Mouse (Mus musculus) CH12.LX (cell line): ENCODE data around the gene Tsnax. TPM values are rescaled to one million over a fixed set of nuclear protein-coding genes. Genes with fewer than 3 reads are reported as not detected.

Experiments
- E2F4 ChIP-seq: IDR thresholded peaks from 2 replicates; pipeline ENCODE4 v1.6.1; 2011; ENCODE audit warnings: low read depth, low read length, improper control_type of control experiment; ENCODE audit not compliant: insufficient replicate concordance
- MAX ChIP-seq: IDR thresholded peaks from 2 replicates; pipeline ENCODE4 v1.6.1; 2011; ENCODE audit warnings: low read length, improper control_type of control experiment
- polyA plus RNA-seq: library from polyadenylated mRNA; unstranded; fragments of >175 nt; gene quantifications from 2 replicates; pipeline ENCODE4 v1.2.1, GENCODE M21; 2012; ENCODE audit warnings: low read depth; ENCODE audit not compliant: insufficient read length
- total RNA-seq, 2 experiments: library from RNA; depleted of rRNA; stranded (reverse); fragments of 300-350 nt in 1 of 2; fragments of >200 nt in 1 of 2; gene quantifications; 2 replicates each; pipeline ENCODE4 v1.2.3; 2012 to 2014

Tsnax gene
- total and polyA plus RNA-seq, 3 experiments: 48.0 to 75.0 (median 62.9) TPM

DNA sequence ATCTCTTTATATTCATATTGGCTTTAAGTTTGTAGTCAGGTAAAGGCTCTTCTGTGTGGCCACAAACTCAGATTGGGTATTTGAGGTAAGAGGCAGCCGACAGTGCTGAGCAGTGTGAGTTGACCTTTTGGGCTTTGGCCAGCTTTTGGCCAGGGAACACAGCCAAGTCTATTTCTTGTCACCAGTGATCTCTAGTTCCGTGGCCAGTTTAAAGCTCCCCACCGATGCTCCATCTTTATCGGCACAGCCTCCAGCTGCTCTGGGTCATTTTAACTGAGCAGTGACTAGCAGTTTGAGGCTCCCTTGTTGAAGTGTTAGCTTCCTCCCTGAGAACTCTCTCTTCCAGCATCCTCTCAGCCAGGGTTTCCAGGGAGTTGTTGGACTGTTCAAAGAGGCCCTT lies 70.9 kb downstream of the Tsnax start (continued):
- TF ChIP-seq E2F4: no peak
- TF ChIP-seq MAX: no peak

Other genes starting within 250 kb of the Tsnax start
- gene Trim67, start 219.9 kb upstream of the Tsnax start, total RNA-seq (2012; rRNA removed): 0.04 and 0.08 TPM in 2 replicates
- not detected in 2 replicates for gene Trim67, start 219.9 kb upstream of the Tsnax start, total RNA-seq (2014; rRNA removed)
- gene Trim67, start 219.9 kb upstream of the Tsnax start, polyA plus RNA-seq: 0.04 TPM in 1 of 2 replicates, not detected in the other
- 73.6 and 89.1 TPM in 2 replicates for gene Gnpat, start 150.0 kb upstream of the Tsnax start, total RNA-seq (2012; rRNA removed)
- 52.5 and 62.3 TPM in 2 replicates for gene Gnpat, start 150.0 kb upstream of the Tsnax start, total RNA-seq (2014; rRNA removed)
- 77.3 and 91.5 TPM in 2 replicates for gene Gnpat, start 150.0 kb upstream of the Tsnax start, polyA plus RNA-seq
- gene 2810004N23Rik, start 149.9 kb upstream of the Tsnax start, total RNA-seq (2012; rRNA removed): 47.6 and 61.6 TPM in 2 replicates
- gene 2810004N23Rik, start 149.9 kb upstream of the Tsnax start, total RNA-seq (2014; rRNA removed): 45.1 and 51.4 TPM in 2 replicates
- gene 2810004N23Rik, start 149.9 kb upstream of the Tsnax start, polyA plus RNA-seq: 75.7 and 76.8 TPM in 2 replicates
- 11.2 and 13.6 TPM in 2 replicates for gene Exoc8, start 115.3 kb upstream of the Tsnax start, total RNA-seq (2012; rRNA removed)
- 9.4 and 10.7 TPM in 2 replicates for gene Exoc8, start 115.3 kb upstream of the Tsnax start, total RNA-seq (2014; rRNA removed)
- 5.9 and 6.4 TPM in 2 replicates for gene Exoc8, start 115.3 kb upstream of the Tsnax start, polyA plus RNA-seq
- gene Sprtn, start 115.1 kb upstream of the Tsnax start, total RNA-seq (2012; rRNA removed): 16.0 and 18.2 TPM in 2 replicates
- 19.2 and 23.0 TPM in 2 replicates for gene Sprtn, start 115.1 kb upstream of the Tsnax start, total RNA-seq (2014; rRNA removed)
- gene Sprtn, start 115.1 kb upstream of the Tsnax start, polyA plus RNA-seq: 23.4 and 26.5 TPM in 2 replicates
- gene Egln1, start 63.7 kb upstream of the Tsnax start, total RNA-seq (2012; rRNA removed): 19.3 and 34.7 TPM in 2 replicates
- gene Egln1, start 63.7 kb upstream of the Tsnax start, total RNA-seq (2014; rRNA removed): 24.7 and 31.0 TPM in 2 replicates
- 17.9 and 19.0 TPM in 2 replicates for gene Egln1, start 63.7 kb upstream of the Tsnax start, polyA plus RNA-seq
- gene Disc1, start 41.2 kb downstream of the Tsnax start, total RNA-seq (2012; rRNA removed): not detected in 2 replicates
- not detected in 2 replicates for gene Disc1, start 41.2 kb downstream of the Tsnax start, total RNA-seq (2014; rRNA removed)
- not detected in 2 replicates for gene Disc1, start 41.2 kb downstream of the Tsnax start, polyA plus RNA-seq